Mouse (Mus musculus): Measurements from ENCODE around the gene Mecom.

DNA sequence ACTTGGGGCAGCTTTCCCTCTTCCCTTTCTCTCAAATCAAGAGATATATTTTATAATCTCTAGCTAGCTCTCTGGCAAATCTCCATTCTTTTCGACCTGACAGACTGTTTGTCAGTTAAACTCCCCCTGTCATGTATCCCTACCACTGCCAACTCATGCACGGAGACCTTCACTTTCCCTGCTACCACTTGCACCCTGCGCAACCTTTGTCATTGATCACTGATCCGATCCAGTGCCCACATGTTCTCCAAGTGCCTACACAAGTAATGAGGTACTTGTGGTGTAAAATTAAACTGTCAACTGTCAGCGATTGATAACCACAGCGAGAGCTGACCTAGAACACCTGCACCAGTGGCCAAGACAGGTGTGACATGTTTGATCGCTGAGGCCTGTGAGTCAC, 95.3 kb downstream of the Mecom start:
- no peak for TF ChIP-seq GATA1 (IDR thresholded peaks at IDR 0.05; ENCODE audit: low read length)
- TF ChIP-seq TAL1 (IDR thresholded peaks at IDR 0.05; ENCODE audit: low read length) = no peak
